Mouse (Mus musculus) CH12.LX (cell line): ENCODE measurements at regions not wholly inside any gene's neighbourhood (a gene's known extent, or its start where the extent isn't known, plus 50 kb on each side); places are given as distances from the start of the nearest gene placed in this dataset.

Experiments used
- DNase-seq: peaks from one replicate; pipeline ENCODE4 v3.0.0-alpha.2; 2013; ENCODE audit errors: extremely low read depth
- H3K27ac ChIP-seq: 2 replicates; pipeline ENCODE4 v1.5.1; 2012; ENCODE audit warnings: low read depth, mild to moderate bottlenecking, control low read depth, moderate library complexity; ENCODE audit not compliant: insufficient read depth
- H3K27me3 ChIP-seq: replicated peaks from 2 replicates; pipeline ENCODE3; 2012; ENCODE audit warnings: inconsistent platforms
- H3K36me3 ChIP-seq, 2 experiments: replicated peaks in 1 of 2; 2 replicates each; pipeline versions ENCODE3 to v1.6.1; 2012; ENCODE audit warnings: inconsistent platforms in 1 of 2, low read length in 1 of 2, mild to moderate bottlenecking in 1 of 2, mixed read lengths in 1 of 2, moderate library complexity in 1 of 2; ENCODE audit not compliant: control insufficient read depth in 1 of 2, insufficient read depth in 1 of 2
- H3K4me1 ChIP-seq, 2 experiments: 2 replicates each; pipeline ENCODE4 v1.6.1; 2012; ENCODE audit warnings: inconsistent platforms in 1 of 2, moderate library complexity in 1 of 2; ENCODE audit not compliant: insufficient read depth in 2 of 2, control insufficient read depth in 1 of 2
- H3K4me2 ChIP-seq: 2 replicates; pipeline ENCODE4 v1.6.1; 2012; ENCODE audit warnings: low read depth, mild to moderate bottlenecking, control low read depth; ENCODE audit not compliant: poor library complexity, insufficient read depth, severe bottlenecking
- H3K4me3 ChIP-seq, 3 experiments: fragments of 150-350 bp in 1 of 3; sonication (generic) in 1 of 3; replicated peaks in 1 of 3; 2 replicates each; pipeline versions ENCODE3 to v1.5.1; 2011 to 2012; ENCODE audit warnings: low read depth in 2 of 3, low read length in 2 of 3, mild to moderate bottlenecking in 2 of 3, moderate library complexity in 2 of 3, control low read depth in 1 of 3, improper control_type of control experiment in 1 of 3, inconsistent platforms in 1 of 3, mixed read lengths in 1 of 3; ENCODE audit not compliant: poor library complexity in 1 of 3
- H3K79me2 ChIP-seq: replicated peaks from 2 replicates; pipeline ENCODE4 v1.6.1; 2012; ENCODE audit warnings: mild to moderate bottlenecking, moderate library complexity; ENCODE audit not compliant: control insufficient read depth, poor library complexity, insufficient read depth, severe bottlenecking; ENCODE audit errors: extremely low read depth
- H3K9ac ChIP-seq: 2 replicates; pipeline ENCODE4 v1.6.1; 2012; ENCODE audit warnings: low read depth, mild to moderate bottlenecking, control low read depth, moderate library complexity; ENCODE audit not compliant: insufficient read depth
- H3K9me3 ChIP-seq: replicated peaks from 2 replicates; pipeline ENCODE3; 2012; ENCODE audit warnings: low read length, inconsistent platforms, mixed read lengths
- BHLHE40 ChIP-seq: IDR thresholded peaks from 2 replicates; pipeline ENCODE4 v1.6.1; 2011; ENCODE audit warnings: mild to moderate bottlenecking, low read depth, low read length, improper control_type of control experiment
- CHD2 ChIP-seq: IDR thresholded peaks from 2 replicates; pipeline ENCODE4 v1.6.1; 2011; ENCODE audit warnings: low read length, improper control_type of control experiment
- CTCF ChIP-seq, 2 experiments: IDR thresholded peaks in 1 of 2; conservative IDR thresholded peaks in 1 of 2; 2 replicates each; pipeline ENCODE4 v1.5.1; 2011 to 2012; ENCODE audit warnings: low read depth in 2 of 2, low read length in 2 of 2, improper control_type of control experiment in 1 of 2, inconsistent platforms in 1 of 2, mild to moderate bottlenecking in 1 of 2, moderate library complexity in 1 of 2
- ELF1 ChIP-seq: IDR thresholded peaks from 2 replicates; pipeline ENCODE4 v1.6.1; 2014; ENCODE audit warnings: low read depth, mild to moderate bottlenecking, inconsistent platforms, low read length, improper control_type of control experiment
- HCFC1 ChIP-seq: IDR thresholded peaks from 2 replicates; pipeline ENCODE4 v1.6.1; 2012; ENCODE audit warnings: low read depth, mild to moderate bottlenecking, inconsistent platforms, low read length, improper control_type of control experiment
- MAFK ChIP-seq: IDR thresholded peaks from 2 replicates; pipeline ENCODE4 v1.6.1; 2011; ENCODE audit warnings: low read length, improper control_type of control experiment; ENCODE audit not compliant: insufficient replicate concordance
- NELFE ChIP-seq: IDR thresholded peaks from 2 replicates; pipeline ENCODE4 v1.6.1; 2011; ENCODE audit warnings: low read depth, low read length, improper control_type of control experiment
- NRF1 ChIP-seq: IDR thresholded peaks from 2 replicates; pipeline ENCODE4 v1.6.1; 2014; ENCODE audit warnings: low read depth, mild to moderate bottlenecking, inconsistent platforms, low read length, improper control_type of control experiment, moderate library complexity
- PAX5 ChIP-seq: IDR thresholded peaks from 2 replicates; pipeline ENCODE4 v1.6.1; 2012; ENCODE audit warnings: low read length, inconsistent platforms, mixed read lengths
- POLR2A ChIP-seq: IDR thresholded peaks from 2 replicates; pipeline ENCODE4 v1.6.1; 2011; ENCODE audit warnings: low read depth, mild to moderate bottlenecking, improper control_type of control experiment, low read length
- POLR2AphosphoS2 ChIP-seq: IDR thresholded peaks from 2 replicates; pipeline ENCODE4 v1.6.1; 2011; ENCODE audit warnings: low read depth, low read length, improper control_type of control experiment
- RCOR1 ChIP-seq: conservative IDR thresholded peaks from 2 replicates; pipeline ENCODE4 v1.6.1; 2012; ENCODE audit warnings: low read depth, mild to moderate bottlenecking, inconsistent platforms, low read length, improper control_type of control experiment
- SIN3A ChIP-seq: IDR thresholded peaks from 2 replicates; pipeline ENCODE4 v1.6.1; 2012; ENCODE audit warnings: low read length, improper control_type of control experiment, inconsistent platforms
- UBTF ChIP-seq: IDR thresholded peaks from 2 replicates; pipeline ENCODE4 v1.6.1; 2012; ENCODE audit warnings: low read depth, mild to moderate bottlenecking, inconsistent platforms, low read length, improper control_type of control experiment, moderate library complexity
- USF2 ChIP-seq: conservative IDR thresholded peaks from 2 replicates; pipeline ENCODE4 v1.6.1; 2011; ENCODE audit warnings: low read depth, low read length, improper control_type of control experiment
- ZC3H11A ChIP-seq: IDR thresholded peaks from 2 replicates; pipeline ENCODE4 v1.6.1; 2012; ENCODE audit warnings: low read depth, mild to moderate bottlenecking, inconsistent platforms, low read length, improper control_type of control experiment
- ZKSCAN1 ChIP-seq: IDR thresholded peaks from 2 replicates; pipeline ENCODE4 v1.6.1; 2012; ENCODE audit warnings: low read depth, inconsistent platforms, low read length, improper control_type of control experiment, borderline replicate concordance
- ZMIZ1 ChIP-seq: IDR thresholded peaks from 2 replicates; pipeline ENCODE4 v1.6.1; 2012; ENCODE audit warnings: low read depth, mild to moderate bottlenecking, inconsistent platforms, low read length, improper control_type of control experiment
- dilution Hi-C: fragments of 300-500 bp; cut with MboI; formaldehyde crosslinking; loops from 2 replicates; pipeline ENCODE4 v1.14.3; 2020; ENCODE audit warnings: low sequenced_read_pairs; ENCODE audit not compliant: extremely low pct_unique_long_range_greater_than_20kb, extremely low pct_ligation_motif_present
- in situ Hi-C: fragments of 300-500 bp; cut with MboI; formaldehyde crosslinking; loops from 3 replicates; pipeline ENCODE4 v1.14.3; 2019; ENCODE audit warnings: low sequenced_read_pairs, low pct_ligation_motif_present, low pct_unique_long_range_greater_than_20kb, mixed read lengths

- no peak for TF ChIP-seq POLR2A
- TF ChIP-seq ZKSCAN1: no peak
- no peak for TF ChIP-seq MAFK
- TF ChIP-seq BHLHE40: no peak
- no peak for TF ChIP-seq PAX5
- TF ChIP-seq ELF1: no peak
- TF ChIP-seq ZMIZ1: no peak
- no peak for TF ChIP-seq NELFE
- no peak for TF ChIP-seq SIN3A
- H3K4me2 ChIP-seq: no peak overlapping the region
- no peak overlapping the region for H3K4me3 ChIP-seq
- H3K27ac ChIP-seq: no peak overlapping the region
- peaks cover 2% of the 10 kb centered on the region for H3K27me3 ChIP-seq
- H3K9me3 ChIP-seq: peaks cover 2% of the 10 kb centered on the region
- H3K36me3 ChIP-seq: no peaks in the 10 kb centered on the region
- H3K79me2 ChIP-seq: no peaks in the 10 kb centered on the region
- H3K4me1 ChIP-seq: peaks cover 0 to 11% of the 10 kb centered on the region in 2 experiments; a peak in 2 of 4 replicates
- in situ Hi-C loops: no loop called here
- dilution Hi-C loops: no loop called here
- H3K9ac ChIP-seq: no peak overlapping the region
- no peak for DNase-seq
Observed at GRCm38 (mm10) chr12:99063441-99063840, 143.1 kb downstream of the Ttc8 start.

- TF ChIP-seq MAFK (no peak), USF2 (no peak), NELFE (no peak), UBTF (no peak), CHD2 (no peak), ELF1 (no peak), RCOR1 (no peak), NRF1 (no peak), POLR2AphosphoS2 (no peak), POLR2A (no peak), CTCF (conservative IDR thresholded peaks at IDR 0.05 in 1 of 2, IDR thresholded peaks at IDR 0.05 in 1 of 2; ENCODE audit: low read depth in 2 of 2, low read length in 2 of 2) (no peak), ZC3H11A (no peak), SIN3A (no peak), HCFC1 (no peak)
- peaks cover 2% of the 10 kb centered on the region for H3K9me3 ChIP-seq
- dilution Hi-C loops: no loop called here
Observed at GRCm38 (mm10) chr12:99063885-99064284, 143.5 kb downstream of the Ttc8 start.

More at GRCm38 (mm10) chr12:99063885-99064284, 143.5 kb downstream of the Ttc8 start:
- no peak overlapping the region for H3K27ac ChIP-seq
- no peak overlapping the region for H3K9ac ChIP-seq
- H3K36me3 ChIP-seq: no peaks in the 10 kb centered on the region
- DNase-seq: no peak
- in situ Hi-C loops: no loop called here
- H3K4me3 ChIP-seq: no peak overlapping the region
- peaks cover 2% of the 10 kb centered on the region for H3K27me3 ChIP-seq
- no peak overlapping the region for H3K4me2 ChIP-seq
- H3K4me1 ChIP-seq: peaks cover 0 to 13% of the 10 kb centered on the region in 2 experiments; a peak in 2 of 4 replicates
- H3K79me2 ChIP-seq: no peaks in the 10 kb centered on the region
